ENCODE assay signal across 21 mouse cellular contexts in the genomic region with DNA sequence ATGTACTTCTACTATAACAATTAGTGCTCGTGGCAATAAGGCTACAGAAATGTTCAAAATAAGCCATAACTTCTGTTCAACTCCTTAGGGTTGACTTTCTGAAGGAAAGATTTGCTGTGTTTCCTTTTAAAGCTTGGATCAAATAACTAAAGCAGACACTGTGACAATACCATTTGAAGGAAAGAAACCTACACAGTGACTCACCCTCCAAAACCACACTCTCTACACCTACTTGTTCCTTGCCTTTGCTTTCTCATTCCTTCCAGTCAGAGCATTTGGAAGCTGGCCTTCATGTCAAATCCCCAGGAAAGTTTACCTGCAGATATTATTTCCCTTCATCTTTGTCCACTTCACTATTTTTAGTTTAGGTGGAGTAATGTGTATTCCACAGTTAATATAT.
A peak's percentile ranks its signal among the peaks of the same experiment; 100 is the strongest.
DNase-seq lines count a peak whose midpoint lies in the region; ATAC-seq lines count a peak whose summit lies in the region.
"Had no signal": no experiment of that assay in that cellular context is flagged by ENCODE, and none has a peak within 500 bp of the region (broad histone marks: within the 10 kb centered on the region; RNA-seq: fewer than 3 reads in every experiment).

No protein-coding gene starts in this region.

- DNase-seq in frontal cortex, postnatal 14 days (ENCODE audit: low spot score in 2 of 2): no peak
- DNase-seq in right cerebral cortex, adult 18-20 months: peak; percentile 19
- DNase-seq in right cerebral cortex, postnatal 4 days: no peak
- no peak for DNase-seq in layer of hippocampus, adult 9-10 months (ENCODE audit: low spot score)
- DNase-seq: adrenal gland, adult 8-10 months; adrenal gland, postnatal 14 days; adrenal gland, postnatal 36 days; B cell, adult 2 months; cerebellum, adult 11 months; cerebellum, adult 18-20 months; cerebellum, adult 8-10 months; cerebellum, adult 9-11 months; cerebellum, postnatal 14 days; cerebellum, postnatal 36 days; forebrain, postnatal 0 days had no signal

- peak; percentile 96 for ATAC-seq in frontal cortex, adult (ENCODE audit: low TSS enrichment)
- ATAC-seq: activated CD4-positive, CD25-positive, alpha-beta regulatory T cell, adult 4 months; CD4-positive, CD25-positive, alpha-beta regulatory T cell, adult 4 months; forebrain, embryonic 13.5 days; forebrain, embryonic 15.5 days; forebrain, postnatal 0 days; Patski had no signal
